Mouse (Mus musculus) midbrain, embryonic 16.5 days (tissue): ENCODE data around the gene Pdzrn4. TPM values are rescaled to one million over a fixed set of nuclear protein-coding genes. Genes with fewer than 3 reads are reported as not detected.

ENCODE experiments used
- ATAC-seq: fragments of 200-750 bp; cut with Nextera tagmentation; 2 replicates; pipeline ENCODE4 v1.8.0; 2017; ENCODE audit warnings: moderate TSS enrichment
- H3K27ac ChIP-seq: fragments of 300-500 bp; sonication (generic); 2 replicates; pipeline ENCODE4 v1.5.1; 2014; ENCODE audit warnings: mild to moderate bottlenecking, low read length, mixed read lengths
- H3K27me3 ChIP-seq: fragments of 300-500 bp; sonication (generic); 2 replicates; pipeline ENCODE4 v1.6.1; 2014; ENCODE audit warnings: low read depth, low read length, mixed read lengths; ENCODE audit not compliant: control insufficient read depth, insufficient read depth
- H3K36me3 ChIP-seq: fragments of 300-500 bp; sonication (generic); 2 replicates; pipeline ENCODE4 v1.6.1; 2014; ENCODE audit warnings: mild to moderate bottlenecking, low read length, moderate library complexity, mixed read lengths; ENCODE audit not compliant: control insufficient read depth, insufficient read depth
- H3K4me1 ChIP-seq: fragments of 300-500 bp; sonication (generic); 2 replicates; pipeline ENCODE4 v1.6.1; 2014; ENCODE audit warnings: mild to moderate bottlenecking, low read length, mixed read lengths; ENCODE audit not compliant: control insufficient read depth, insufficient read depth
- H3K4me2 ChIP-seq: fragments of 300-500 bp; sonication (generic); 2 replicates; pipeline ENCODE4 v1.6.1; 2014; ENCODE audit warnings: mild to moderate bottlenecking, low read length, mixed read lengths
- H3K4me3 ChIP-seq: fragments of 300-500 bp; sonication (generic); 2 replicates; pipeline ENCODE4 v1.5.1; 2014; ENCODE audit warnings: low read depth, mild to moderate bottlenecking, low read length, moderate library complexity, mixed read lengths
- H3K9ac ChIP-seq: fragments of 300-500 bp; sonication (generic); 2 replicates; pipeline ENCODE4 v1.6.1; 2014; ENCODE audit warnings: low read depth, low read length, mixed read lengths
- H3K9me3 ChIP-seq: fragments of 300-500 bp; sonication (generic); replicated peaks from 2 replicates; pipeline ENCODE4 v1.6.1; 2014; ENCODE audit warnings: mild to moderate bottlenecking, low read length, mixed read lengths; ENCODE audit not compliant: control insufficient read depth, poor library complexity, severe bottlenecking
- WGBS: fragments of 180-500 bp; shearing (Covaris S2); extraction: QIAGEN DNeasy Blood & Tissue Kit; methylation state at CpG from one replicate; pipeline ENCODE4 v1.1.7; 2014; 5-methylcytosine and 5-hydroxymethylcytosine counted together
- polyA plus RNA-seq: library from polyadenylated mRNA; unstranded; fragments of >200 nt; fragmentation: Nextera tagmentation; extraction: Ambion mirVana; gene quantifications from 2 replicates; pipeline ENCODE4 v1.2.1, GENCODE M21; 2015

Pdzrn4 gene
- polyA plus RNA-seq, 1 experiment from 2014 or later, result 37.1 TPM

GRCm38 (mm10) chr15:92587431-92587830, 190.8 kb downstream of the Pdzrn4 start:
- Histone ChIP-seq H3K9ac (no peak overlapping the region), H3K4me1 (no peaks in the 10 kb centered on the region), H3K4me3 (no peak overlapping the region), H3K9me3 (no peaks in the 10 kb centered on the region), H3K27me3 (no peaks in the 10 kb centered on the region), H3K36me3 (no peaks in the 10 kb centered on the region), H3K4me2 (no peak overlapping the region), H3K27ac (no peak overlapping the region)
- ATAC-seq, result no peak
- 81% methylated on average over 1 of the region's 1 CpGs for WGBS

DNA sequence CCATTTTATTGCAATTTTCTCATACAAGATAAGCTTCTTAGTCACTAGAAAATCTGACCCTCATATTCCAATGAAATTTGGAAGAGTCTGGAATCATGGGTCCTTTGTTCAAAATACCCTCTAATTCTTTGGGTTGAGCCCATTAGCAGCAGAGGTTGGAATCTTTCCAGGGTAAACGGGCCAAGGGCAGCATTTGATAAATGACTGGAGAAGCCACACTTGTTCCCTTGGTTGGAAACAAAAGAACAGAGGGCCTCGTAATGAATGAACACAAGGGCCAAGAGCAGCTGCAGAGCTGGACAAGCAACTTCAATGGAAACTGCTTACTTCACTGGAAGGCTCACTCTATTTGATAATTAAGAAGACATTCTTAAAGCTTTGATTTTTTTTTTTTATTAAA, 198.0 kb downstream of the Pdzrn4 start:
- no peak for ATAC-seq
- H3K27ac ChIP-seq, result no peak overlapping the region
- no peak overlapping the region for H3K9ac ChIP-seq
- peaks cover 10% of the 10 kb centered on the region for H3K4me1 ChIP-seq
- 20% methylated on average over 2 of the region's 2 CpGs for WGBS
- H3K9me3 ChIP-seq, result no peaks in the 10 kb centered on the region
- H3K27me3 ChIP-seq, result no peaks in the 10 kb centered on the region; the same call in 1 of the 2 replicates
- H3K4me3 ChIP-seq, result no peak overlapping the region
- no peak overlapping the region for H3K4me2 ChIP-seq
- no peaks in the 10 kb centered on the region for H3K36me3 ChIP-seq

- peak overlapping the region; percentile 55 for H3K9ac ChIP-seq
- no peaks in the 10 kb centered on the region; the same call in 1 of the 2 replicates for H3K27me3 ChIP-seq
- H3K36me3 ChIP-seq, result no peaks in the 10 kb centered on the region
- peak overlapping the region; percentile 39 for H3K4me3 ChIP-seq
- peak overlapping the region; percentile 64 for H3K4me2 ChIP-seq
- no peaks in the 10 kb centered on the region for H3K9me3 ChIP-seq
- H3K4me1 ChIP-seq, result peaks cover 10% of the 10 kb centered on the region
- H3K27ac ChIP-seq, result peak overlapping the region; percentile 76
- WGBS, result under 1% methylated on average over 20 of the region's 20 CpGs
- ATAC-seq, result peak; percentile 72
These were observed 200.5 kb downstream of the Pdzrn4 start for GRCm38 (mm10) chr15:92597011-92597780.

- WGBS, result under 1% methylated on average over 18 of the region's 18 CpGs
- ATAC-seq, result peak; percentile 53
- Histone ChIP-seq H3K4me1 (peaks cover 10% of the 10 kb centered on the region), H3K27ac (peak overlapping the region; percentile 82), H3K36me3 (peaks cover 1% of the 10 kb centered on the region), H3K9me3 (no peaks in the 10 kb centered on the region), H3K27me3 (no peaks in the 10 kb centered on the region; the same call in 1 of the 2 replicates), H3K9ac (peak overlapping the region; percentile 55), H3K4me3 (peak overlapping the region; percentile 45), H3K4me2 (peak overlapping the region; percentile 66)
These were observed 202.0 kb downstream of the Pdzrn4 start for GRCm38 (mm10) chr15:92598380-92599295.

- peaks cover 4% of the 10 kb centered on the region for H3K36me3 ChIP-seq
- H3K4me2 ChIP-seq, result peak overlapping the region; percentile 66
- H3K4me3 ChIP-seq, result peak overlapping the region; percentile 45
- H3K4me1 ChIP-seq, result peaks cover 10% of the 10 kb centered on the region
- H3K9me3 ChIP-seq, result 0 out of 2 replicates have a peak, but pooled peaks cover 3% of the 10 kb centered on the region
- H3K9ac ChIP-seq, result peak overlapping the region; percentile 55
- ATAC-seq, result 0 out of 2 replicates have a peak, but pooled peaks have one; percentile 36
- H3K27me3 ChIP-seq, result no peaks in the 10 kb centered on the region; the same call in 1 of the 2 replicates
- 4% methylated on average over 7 of the region's 7 CpGs for WGBS
- H3K27ac ChIP-seq, result peak overlapping the region; percentile 82
These were observed 202.7 kb downstream of the Pdzrn4 start for GRCm38 (mm10) chr15:92599381-92599780.

- no peak overlapping the region for H3K9ac ChIP-seq
- no peaks in the 10 kb centered on the region for H3K36me3 ChIP-seq
- no peak overlapping the region for H3K4me2 ChIP-seq
- H3K27me3 ChIP-seq, result no peaks in the 10 kb centered on the region
- H3K27ac ChIP-seq, result no peak overlapping the region
- no peak for ATAC-seq
- no peak overlapping the region for H3K4me3 ChIP-seq
- WGBS, result 86% methylated on average over 3 of the region's 3 CpGs
- no peaks in the 10 kb centered on the region for H3K4me1 ChIP-seq
- no peaks in the 10 kb centered on the region for H3K9me3 ChIP-seq
These were observed 214.2 kb downstream of the Pdzrn4 start for GRCm38 (mm10) chr15:92610866-92611265.

DNA sequence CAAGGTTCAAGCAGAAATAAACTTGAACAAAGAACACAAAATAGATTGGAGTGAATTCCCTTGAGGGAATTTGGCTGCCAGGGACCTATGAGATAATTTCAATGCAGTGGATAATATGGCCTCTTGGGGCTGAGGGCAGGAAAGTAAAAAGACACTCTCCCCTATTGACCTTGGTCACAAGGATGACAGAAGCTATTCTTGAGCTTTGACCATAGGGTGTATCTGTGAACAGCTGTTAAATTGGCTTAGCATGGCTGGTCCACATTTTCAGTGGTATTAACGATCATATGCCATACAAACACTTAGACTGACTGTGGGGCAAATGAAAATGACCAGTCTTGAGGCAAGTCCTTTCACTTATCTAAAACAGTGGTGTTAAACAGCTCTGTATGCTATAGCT, 215.7 kb downstream of the Pdzrn4 start:
- H3K27me3 ChIP-seq, result no peaks in the 10 kb centered on the region
- H3K4me2 ChIP-seq, result no peak overlapping the region
- H3K4me3 ChIP-seq, result no peak overlapping the region
- H3K4me1 ChIP-seq, result no peaks in the 10 kb centered on the region
- H3K36me3 ChIP-seq, result no peaks in the 10 kb centered on the region
- H3K9me3 ChIP-seq, result no peaks in the 10 kb centered on the region
- no peak overlapping the region for H3K27ac ChIP-seq
- WGBS, result 28% methylated on average over 1 of the region's 1 CpGs
- no peak overlapping the region for H3K9ac ChIP-seq
- ATAC-seq, result no peak

DNA sequence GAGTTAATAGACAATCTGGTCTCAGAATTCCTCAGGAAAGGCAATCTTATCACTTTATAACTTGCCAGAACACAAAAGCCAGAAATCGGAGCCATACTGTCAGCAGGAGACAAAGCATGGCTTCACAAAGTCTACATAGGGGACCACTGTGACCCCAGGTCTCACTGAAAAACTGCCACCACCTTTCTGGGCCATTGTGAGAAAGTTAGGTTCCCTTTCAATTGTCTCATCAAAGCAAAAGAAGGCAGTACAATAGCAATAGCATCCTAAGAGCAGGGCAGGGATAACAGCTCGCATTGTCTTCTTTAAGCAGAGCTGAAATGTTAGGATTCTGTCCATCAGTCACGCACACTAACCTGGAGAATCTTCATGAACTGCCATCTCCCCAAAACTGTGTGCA, 216.5 kb downstream of the Pdzrn4 start:
- WGBS, result 59% methylated on average over 3 of the region's 3 CpGs
- no peak overlapping the region for H3K4me2 ChIP-seq
- no peaks in the 10 kb centered on the region for H3K4me1 ChIP-seq
- H3K9me3 ChIP-seq, result no peaks in the 10 kb centered on the region
- no peak overlapping the region for H3K4me3 ChIP-seq
- H3K9ac ChIP-seq, result no peak overlapping the region
- no peak for ATAC-seq
- H3K27me3 ChIP-seq, result no peaks in the 10 kb centered on the region
- H3K27ac ChIP-seq, result no peak overlapping the region
- no peaks in the 10 kb centered on the region for H3K36me3 ChIP-seq
